Comparison of ENCODE assay signal across 21 mouse cellular contexts in the genomic region with DNA sequence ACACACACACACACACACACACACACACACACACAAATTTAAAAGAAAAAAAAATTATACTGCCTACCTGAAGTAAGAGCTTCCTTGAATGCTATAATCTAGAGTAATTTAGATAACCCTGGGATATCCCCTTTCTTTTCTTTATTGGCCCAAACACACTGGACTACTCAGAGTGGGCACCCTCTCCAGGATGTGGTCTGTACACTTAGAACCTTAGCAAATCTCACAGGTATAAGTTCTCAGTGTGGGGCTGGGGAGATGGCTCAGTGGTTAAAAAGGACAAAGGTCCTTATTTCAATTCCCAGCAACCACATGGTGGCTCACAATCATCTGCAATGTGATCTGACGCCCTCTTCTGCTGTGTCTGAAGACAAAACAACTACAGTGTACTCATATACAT.
"Had no signal": no experiment of that assay in that cellular context is flagged by ENCODE, and none has a peak within 500 bp of the region (broad histone marks: within the 10 kb centered on the region; RNA-seq: fewer than 3 reads in every experiment).

No protein-coding gene starts in this region.

- H3K27me3 ChIP-seq: lung, embryonic 15.5 days; megakaryocyte, embryonic 14.5 days; midbrain, embryonic 12.5 days; neural tube, embryonic 13.5 days; neural tube, embryonic 15.5 days had no signal

- H3K27ac ChIP-seq: lung, embryonic 15.5 days; macrophage; midbrain, embryonic 12.5 days; neural tube, embryonic 13.5 days; neural tube, embryonic 15.5 days had no signal

- H3K36me3 ChIP-seq: lung, embryonic 15.5 days; midbrain, embryonic 12.5 days; neural tube, embryonic 13.5 days; neural tube, embryonic 15.5 days had no signal

- ATAC-seq: lung, postnatal 0 days; midbrain, embryonic 16.5 days had no signal

- H3K9ac ChIP-seq: lung, embryonic 15.5 days; midbrain, embryonic 12.5 days; neural tube, embryonic 13.5 days; neural tube, embryonic 15.5 days had no signal

- H3K4me2 ChIP-seq: lung, embryonic 15.5 days; midbrain, embryonic 12.5 days; neural tube, embryonic 13.5 days; neural tube, embryonic 15.5 days had no signal

- H3K4me1 ChIP-seq: neural tube, embryonic 13.5 days; neural tube, embryonic 15.5 days had no signal

- H3K9me3 ChIP-seq: lung, embryonic 15.5 days; megakaryocyte, embryonic 14.5 days; midbrain, embryonic 12.5 days; neural tube, embryonic 13.5 days; neural tube, embryonic 15.5 days had no signal

- DNase-seq: lung, adult 2 months; lung, postnatal 14 days; lung, postnatal 36 days; midbrain, embryonic 14.5 days; retina, postnatal 1 day; right cerebral cortex, adult 18-20 months; right cerebral cortex, postnatal 25 days; right cerebral cortex, postnatal 4 days; spleen, adult 18-20 months; thymus, adult 18-20 months; thymus, postnatal 14 days; thymus, postnatal 36 days had no signal

- H3K4me3 ChIP-seq: lung, embryonic 15.5 days; megakaryocyte, embryonic 14.5 days; midbrain, embryonic 12.5 days; myocyte; neural tube, embryonic 13.5 days; neural tube, embryonic 15.5 days had no signal
